Mouse (Mus musculus): ENCODE results near the gene Txlna. TPM values are rescaled to one million over a fixed set of nuclear protein-coding genes. Genes with fewer than 3 reads are reported as not detected.

Gene Txlna
- 47.0 and 48.9 TPM in 2 replicates for polyA plus RNA-seq (2015; fragmentation: Nextera tagmentation; extraction: Ambion mirVana)

DNA sequence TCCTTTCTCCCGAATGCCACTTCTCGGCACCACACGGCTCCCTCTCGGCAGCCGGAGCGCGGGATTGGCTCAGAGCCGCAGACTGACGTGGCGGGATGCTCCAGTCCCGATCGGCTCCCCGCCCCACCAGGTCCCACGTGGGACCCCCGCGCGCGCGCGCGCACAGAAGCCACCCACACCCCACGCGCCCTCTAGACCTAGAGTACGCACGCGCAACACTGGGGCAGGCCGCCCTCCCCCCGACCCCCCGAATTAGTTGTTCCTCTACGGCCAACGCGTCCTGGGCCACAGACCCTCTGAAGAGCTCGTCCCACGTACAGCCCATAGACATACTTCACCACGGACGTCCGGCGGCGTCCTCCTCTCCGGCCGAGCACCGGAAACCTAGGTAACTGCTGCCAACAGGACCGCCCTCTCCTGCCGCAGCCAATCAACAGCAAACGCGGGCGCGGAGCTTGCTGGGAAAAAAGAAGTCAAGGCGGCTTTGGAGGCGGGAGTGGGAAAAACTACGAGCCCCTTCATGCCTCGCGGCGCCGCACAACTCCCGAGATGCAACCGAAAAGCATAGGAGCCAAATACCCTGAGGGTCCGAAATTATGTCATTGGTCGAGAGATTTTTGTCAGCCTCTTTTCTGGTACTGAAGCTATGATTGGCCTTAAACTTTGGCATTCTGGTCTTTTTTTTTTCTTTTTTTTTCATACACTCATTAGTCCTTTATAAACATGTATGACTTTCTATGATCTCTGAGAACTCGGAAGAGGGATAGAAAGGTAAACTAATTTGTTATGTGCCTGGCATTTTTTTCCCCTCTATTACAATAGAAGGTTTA lies at the start of gene Txlna:
TSS of gene Txlna (minus strand) at position 428 of the 830 bp plus-strand sequence.
- peak within 1 kb of the TSS; percentile 76 for H3K4me2 ChIP-seq (ENCODE audit: low read depth, low read length)
- H3K36me3 ChIP-seq (ENCODE audit: control insufficient read depth, insufficient read depth) = peaks cover 42% of the 10 kb centered on the region
- peak within 1 kb of the TSS; percentile 60 for H3K4me3 ChIP-seq (ENCODE audit: low read length)
- peak; percentile 94 for ATAC-seq (replicated peaks; ENCODE audit: extremely low read depth, insufficient read depth, low FRiP score)
- H3K27me3 ChIP-seq (ENCODE audit: control insufficient read depth, insufficient read depth, low read length) = no peaks in the 10 kb centered on the region
- under 1% methylated on average over 60 of the region's 60 CpGs for WGBS
- no peaks in the 10 kb centered on the region for H3K9me3 ChIP-seq (replicated peaks; ENCODE audit: control insufficient read depth, low read length)
- H3K4me1 ChIP-seq (ENCODE audit: control insufficient read depth, insufficient read depth, low read length) = peaks cover 23% of the 10 kb centered on the region
- H3K9ac ChIP-seq (ENCODE audit: low read length) = peak within 1 kb of the TSS; percentile 85
- peak within 1 kb of the TSS; percentile 98 for H3K27ac ChIP-seq (ENCODE audit: low read length)

DNA sequence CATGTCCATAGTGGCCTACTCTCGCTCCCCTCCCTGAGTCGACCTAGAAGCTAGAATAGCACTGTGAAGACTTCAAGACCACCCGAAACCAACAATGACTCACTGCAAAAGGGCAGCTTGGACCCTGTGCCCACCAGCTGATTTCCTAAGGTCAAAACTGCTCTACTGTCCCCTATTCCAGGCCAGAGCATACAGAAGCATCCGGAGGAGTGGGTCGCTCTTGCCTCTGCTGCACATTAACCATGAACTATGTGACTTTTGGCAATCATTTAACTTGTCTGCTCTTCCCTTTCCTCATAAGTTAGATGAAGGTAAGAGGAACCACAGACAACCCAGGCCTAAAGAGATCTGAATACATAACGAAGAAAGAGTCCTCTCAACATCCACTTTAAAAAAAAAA lies 43.7 kb upstream of the Txlna start:
- WGBS = 92% methylated on average over 6 of the region's 6 CpGs
- H3K27ac ChIP-seq (ENCODE audit: low read length) = no peak overlapping the region

DNA sequence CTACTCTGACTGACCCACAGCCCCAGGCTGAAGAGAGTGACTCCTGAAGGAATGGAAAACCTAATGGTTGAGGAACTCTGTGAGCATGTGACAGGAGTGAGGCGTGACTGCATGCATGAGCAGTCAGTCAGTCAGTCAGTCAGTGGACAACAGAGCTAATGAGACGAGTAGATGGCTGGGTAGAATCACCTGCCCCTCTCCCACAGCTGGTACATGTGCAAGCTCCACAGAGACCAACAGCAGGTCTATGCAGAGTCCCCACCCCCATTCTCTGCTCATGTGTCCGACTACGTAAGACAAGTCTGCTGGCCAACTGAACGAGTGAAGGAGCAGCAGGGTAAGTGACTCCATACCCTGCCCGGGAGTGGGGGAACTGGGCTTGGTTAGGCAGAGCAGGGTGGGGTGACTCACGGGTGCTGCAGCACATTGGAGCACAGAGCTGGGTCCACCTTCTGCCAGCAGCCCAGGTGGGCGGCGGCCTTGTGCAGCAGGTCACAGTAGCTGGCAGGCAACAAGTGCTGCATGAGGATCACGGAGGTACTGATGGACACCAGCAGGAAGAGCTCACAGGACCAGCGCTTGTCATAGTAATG lies 43.1 kb upstream of the Txlna start:
- Histone ChIP-seq H3K27me3 (ENCODE audit: control insufficient read depth, insufficient read depth, low read length) (no peaks in the 10 kb centered on the region), H3K4me1 (ENCODE audit: control insufficient read depth, insufficient read depth, low read length) (no peaks in the 10 kb centered on the region), H3K9me3 (replicated peaks; ENCODE audit: control insufficient read depth, low read length) (no peaks in the 10 kb centered on the region), H3K4me3 (ENCODE audit: low read length) (no peak overlapping the region), H3K27ac (ENCODE audit: low read length) (no peak overlapping the region), H3K36me3 (ENCODE audit: control insufficient read depth, insufficient read depth) (peaks cover 50% of the 10 kb centered on the region), H3K4me2 (ENCODE audit: low read depth, low read length) (no peak overlapping the region), H3K9ac (ENCODE audit: low read length) (no peak overlapping the region)
- ATAC-seq (replicated peaks; ENCODE audit: extremely low read depth, insufficient read depth, low FRiP score) = no peak
- 86% methylated on average over 11 of the region's 11 CpGs for WGBS

More for the DNA sequence above, 43.7 kb upstream of the Txlna start:
- Histone ChIP-seq H3K9ac (ENCODE audit: low read length) (no peak overlapping the region), H3K9me3 (replicated peaks; ENCODE audit: control insufficient read depth, low read length) (no peaks in the 10 kb centered on the region), H3K27me3 (ENCODE audit: control insufficient read depth, insufficient read depth, low read length) (no peaks in the 10 kb centered on the region), H3K4me3 (ENCODE audit: low read length) (no peak overlapping the region), H3K4me1 (ENCODE audit: control insufficient read depth, insufficient read depth, low read length) (no peaks in the 10 kb centered on the region), H3K36me3 (ENCODE audit: control insufficient read depth, insufficient read depth) (peaks cover 46% of the 10 kb centered on the region), H3K4me2 (ENCODE audit: low read depth, low read length) (no peak overlapping the region)
- ATAC-seq (replicated peaks; ENCODE audit: extremely low read depth, insufficient read depth, low FRiP score) = no peak

DNA sequence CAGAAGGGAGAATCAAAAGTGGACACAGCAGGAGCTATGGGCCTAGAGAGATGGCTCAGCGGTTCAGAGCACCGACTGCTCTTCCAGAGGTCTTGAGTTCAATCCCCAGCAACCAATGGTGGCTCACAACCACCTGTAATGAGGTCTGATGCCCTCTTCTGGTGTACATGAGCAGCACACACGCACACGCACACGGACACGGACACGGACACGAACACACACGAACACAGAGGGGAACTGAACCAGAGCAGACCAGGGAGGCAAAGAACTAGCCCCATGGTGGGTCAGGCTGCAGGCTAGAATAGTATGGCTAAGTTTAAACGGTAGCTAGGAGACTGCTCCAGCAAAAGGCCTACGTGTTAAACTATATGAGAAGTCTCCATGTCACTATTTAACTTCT lies 41.0 kb upstream of the Txlna start:
- Histone ChIP-seq H3K4me3 (ENCODE audit: low read length) (no peak overlapping the region), H3K4me1 (ENCODE audit: control insufficient read depth, insufficient read depth, low read length) (no peaks in the 10 kb centered on the region), H3K27me3 (ENCODE audit: control insufficient read depth, insufficient read depth, low read length) (no peaks in the 10 kb centered on the region), H3K9me3 (replicated peaks; ENCODE audit: control insufficient read depth, low read length) (no peaks in the 10 kb centered on the region), H3K9ac (ENCODE audit: low read length) (no peak overlapping the region), H3K4me2 (ENCODE audit: low read depth, low read length) (no peak overlapping the region), H3K27ac (ENCODE audit: low read length) (no peak overlapping the region), H3K36me3 (ENCODE audit: control insufficient read depth, insufficient read depth) (peaks cover 47% of the 10 kb centered on the region)
- no peak for ATAC-seq (replicated peaks; ENCODE audit: extremely low read depth, insufficient read depth, low FRiP score)
- WGBS = 93% methylated on average over 11 of the region's 11 CpGs

DNA sequence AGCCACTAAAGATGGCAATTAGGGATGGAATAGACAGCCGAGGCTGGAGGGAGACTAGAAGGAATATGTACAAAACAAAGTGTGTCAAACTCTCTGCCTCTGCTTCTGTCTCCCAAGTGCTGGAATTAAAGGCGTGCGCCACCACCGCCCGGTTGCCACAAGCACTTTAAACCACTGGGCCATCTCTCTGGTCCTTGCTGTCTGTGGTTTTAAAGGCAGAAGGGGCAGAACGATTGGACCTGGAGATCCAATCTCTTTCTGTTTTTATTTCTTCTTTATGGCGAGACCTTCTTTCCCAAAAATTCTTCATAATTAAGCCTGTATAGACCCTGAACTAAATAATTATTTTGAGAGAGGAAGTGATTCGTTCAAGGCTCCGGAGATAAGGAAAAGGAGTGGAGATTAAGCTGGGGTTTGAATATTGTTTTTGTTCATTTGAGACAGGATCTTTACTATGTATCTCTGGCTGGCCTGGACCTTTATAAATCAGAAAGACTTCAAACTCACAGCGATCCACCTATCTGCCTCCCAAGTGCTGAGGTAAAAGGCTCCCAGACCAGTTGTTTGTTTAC lies 32.1 kb upstream of the Txlna start:
- Histone ChIP-seq H3K4me3 (ENCODE audit: low read length) (peak overlapping the region; percentile 96), H3K4me1 (ENCODE audit: control insufficient read depth, insufficient read depth, low read length) (peaks cover 10% of the 10 kb centered on the region), H3K4me2 (ENCODE audit: low read depth, low read length) (peak overlapping the region; percentile 83), H3K36me3 (ENCODE audit: control insufficient read depth, insufficient read depth) (peaks cover 8% of the 10 kb centered on the region; the same call in 1 of the 2 replicates), H3K27ac (ENCODE audit: low read length) (peak overlapping the region; percentile 92), H3K9ac (ENCODE audit: low read length) (peak overlapping the region; percentile 99), H3K9me3 (replicated peaks; ENCODE audit: control insufficient read depth, low read length) (no peaks in the 10 kb centered on the region), H3K27me3 (ENCODE audit: control insufficient read depth, insufficient read depth, low read length) (no peaks in the 10 kb centered on the region)
- 5% methylated on average over 10 of the region's 10 CpGs for WGBS
- ATAC-seq (replicated peaks; ENCODE audit: extremely low read depth, insufficient read depth, low FRiP score) = no peak

DNA sequence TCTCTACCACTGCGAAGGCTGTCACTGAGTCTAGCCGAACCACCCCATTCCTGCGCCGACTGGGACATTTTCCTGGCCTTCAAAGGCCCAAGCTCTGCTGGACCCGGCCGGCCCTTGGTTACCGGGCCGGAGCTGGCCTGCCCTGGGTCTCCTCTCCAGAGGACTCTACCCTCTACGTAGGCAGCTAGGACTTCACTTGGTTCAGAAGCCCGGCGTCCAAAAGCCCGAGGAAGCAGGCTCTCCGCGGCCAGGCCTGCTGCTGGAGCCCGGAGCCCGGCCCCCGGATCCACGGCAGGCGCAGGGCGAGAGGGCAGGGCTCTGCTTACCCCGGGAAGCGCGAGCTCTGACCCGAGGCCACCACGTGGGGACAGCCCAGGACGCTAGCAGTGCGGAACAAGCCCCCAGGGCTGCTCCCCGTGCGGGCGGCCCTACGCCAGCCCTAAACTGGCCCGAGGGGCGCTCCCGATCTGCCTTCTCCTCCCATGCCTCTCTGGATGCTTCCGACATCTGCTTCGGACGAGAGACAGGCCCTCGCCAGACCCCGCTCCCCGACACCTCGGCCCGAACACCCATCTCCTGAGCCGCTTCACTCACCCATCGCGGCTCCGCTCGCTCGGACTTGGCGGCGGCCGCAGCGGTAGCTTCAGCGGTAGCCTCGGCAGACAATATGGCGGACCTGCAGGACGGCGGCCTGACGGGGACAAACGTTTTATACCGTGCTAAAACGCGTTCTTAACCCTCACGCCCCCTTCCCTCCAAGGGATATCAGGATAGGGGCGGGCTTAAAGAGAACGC lies 31.4 kb upstream of the Txlna start, which contains the start of gene Kpna6:
TSS of gene Kpna6 (minus strand) at position 685 of the 795 bp plus-strand sequence.
- whole genome bisulfite sequencing = under 1% methylated on average over 59 of the region's 65 CpGs
- Histone ChIP-seq H3K4me2 (ENCODE audit: low read depth, low read length) (peak within 1 kb of the TSS; percentile 83), H3K27ac (ENCODE audit: low read length) (peak within 1 kb of the TSS; percentile 92), H3K27me3 (ENCODE audit: control insufficient read depth, insufficient read depth, low read length) (no peaks in the 10 kb centered on the region), H3K9me3 (replicated peaks; ENCODE audit: control insufficient read depth, low read length) (no peaks in the 10 kb centered on the region), H3K4me3 (ENCODE audit: low read length) (peak within 1 kb of the TSS; percentile 96), H3K36me3 (ENCODE audit: control insufficient read depth, insufficient read depth) (peaks cover 9% of the 10 kb centered on the region; the same call in 1 of the 2 replicates), H3K4me1 (ENCODE audit: control insufficient read depth, insufficient read depth, low read length) (peaks cover 10% of the 10 kb centered on the region), H3K9ac (ENCODE audit: low read length) (peak within 1 kb of the TSS; percentile 99)
- ATAC-seq (replicated peaks; ENCODE audit: extremely low read depth, insufficient read depth, low FRiP score) = peak; percentile 91

DNA sequence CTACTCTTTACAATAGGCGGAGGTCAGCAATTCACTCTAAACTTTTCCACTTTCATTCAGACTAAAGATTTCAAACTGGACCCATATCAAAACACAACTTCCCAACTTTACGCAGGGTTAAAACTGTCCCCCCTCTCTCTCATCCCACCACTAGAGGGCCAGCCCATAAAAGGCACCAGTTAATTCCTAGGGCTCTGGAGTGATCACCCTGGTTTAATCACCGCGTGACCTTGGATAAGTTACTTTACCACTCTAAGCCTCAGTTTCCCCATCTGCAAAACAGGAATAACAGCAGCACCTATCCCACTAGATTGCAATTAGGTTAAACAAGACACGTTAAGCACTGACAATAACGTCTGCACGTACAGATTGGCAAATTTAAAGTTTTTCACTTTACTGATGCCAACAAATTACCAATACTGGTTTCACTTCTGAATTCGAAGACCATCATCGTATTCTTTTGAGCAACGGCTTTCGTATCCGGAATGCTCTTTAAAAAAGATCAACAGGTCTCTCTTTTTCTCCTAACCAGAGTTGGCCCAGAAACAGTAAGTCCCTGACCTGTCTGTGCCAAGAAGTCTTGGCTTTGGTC lies 30.7 kb upstream of the Txlna start:
- Histone ChIP-seq H3K4me2 (ENCODE audit: low read depth, low read length) (peak overlapping the region; percentile 83), H3K4me1 (ENCODE audit: control insufficient read depth, insufficient read depth, low read length) (peaks cover 10% of the 10 kb centered on the region), H3K27ac (ENCODE audit: low read length) (peak overlapping the region; percentile 92), H3K9ac (ENCODE audit: low read length) (peak overlapping the region; percentile 99), H3K9me3 (replicated peaks; ENCODE audit: control insufficient read depth, low read length) (no peaks in the 10 kb centered on the region), H3K36me3 (ENCODE audit: control insufficient read depth, insufficient read depth) (peaks cover 7% of the 10 kb centered on the region; the same call in 1 of the 2 replicates), H3K4me3 (ENCODE audit: low read length) (peak overlapping the region; percentile 96), H3K27me3 (ENCODE audit: control insufficient read depth, insufficient read depth, low read length) (no peaks in the 10 kb centered on the region)
- peak; percentile 57 for ATAC-seq (replicated peaks; ENCODE audit: extremely low read depth, insufficient read depth, low FRiP score)
- 5% methylated on average over 12 of the region's 12 CpGs for WGBS

DNA sequence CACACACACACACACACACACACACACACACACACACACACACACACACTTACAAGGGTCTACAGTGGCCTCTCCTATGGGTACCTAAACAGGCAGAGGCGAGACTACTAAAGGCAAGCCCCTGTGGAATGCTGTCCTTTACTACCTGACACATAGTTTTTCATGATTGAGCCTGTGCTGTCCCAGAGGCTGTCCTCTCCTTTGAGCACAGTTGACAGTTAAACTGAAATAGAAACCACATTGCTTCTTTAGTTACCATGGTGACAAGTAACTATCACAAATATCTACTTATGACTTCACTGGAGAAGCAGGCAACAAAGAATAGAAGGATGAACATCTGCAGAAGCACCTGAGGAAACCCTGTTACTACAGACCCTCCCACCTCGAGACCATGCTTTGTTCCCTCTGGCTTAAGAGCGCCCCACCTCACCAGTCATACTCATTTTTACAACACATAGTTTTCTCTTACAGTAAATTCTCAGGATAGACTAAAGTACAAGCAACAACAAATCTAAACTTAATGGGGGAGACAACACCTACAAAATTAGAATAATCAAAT lies 21.5 kb upstream of the Txlna start:
- no peak overlapping the region for H3K4me3 ChIP-seq (ENCODE audit: low read length)
- H3K4me2 ChIP-seq (ENCODE audit: low read depth, low read length) = no peak overlapping the region
- no peaks in the 10 kb centered on the region for H3K27me3 ChIP-seq (ENCODE audit: control insufficient read depth, insufficient read depth, low read length)
- peaks cover 27% of the 10 kb centered on the region for H3K36me3 ChIP-seq (ENCODE audit: control insufficient read depth, insufficient read depth)
- no peak for ATAC-seq (replicated peaks; ENCODE audit: extremely low read depth, insufficient read depth, low FRiP score)
- WGBS = 78% methylated on average over 3 of the region's 3 CpGs
- no peaks in the 10 kb centered on the region; the same call in 1 of the 2 replicates for H3K4me1 ChIP-seq (ENCODE audit: control insufficient read depth, insufficient read depth, low read length)
- H3K9ac ChIP-seq (ENCODE audit: low read length) = no peak overlapping the region
- no peaks in the 10 kb centered on the region for H3K9me3 ChIP-seq (replicated peaks; ENCODE audit: control insufficient read depth, low read length)
- no peak overlapping the region for H3K27ac ChIP-seq (ENCODE audit: low read length)

Data from heart, embryonic 16.5 days (tissue).